Mouse (Mus musculus) liver, embryonic 14.5 days (tissue): ENCODE data around the gene Sumf1.

ENCODE experiments used
- CTCF ChIP-seq: IDR thresholded peaks from 2 replicates; pipeline ENCODE4 v1.5.1; 2016; ENCODE audit warnings: antibody characterized with exemption, low read depth, control low read depth
- EP300 ChIP-seq: IDR thresholded peaks from 2 replicates; pipeline ENCODE4 v1.6.1; 2016; ENCODE audit warnings: antibody characterized with exemption, low read depth

DNA sequence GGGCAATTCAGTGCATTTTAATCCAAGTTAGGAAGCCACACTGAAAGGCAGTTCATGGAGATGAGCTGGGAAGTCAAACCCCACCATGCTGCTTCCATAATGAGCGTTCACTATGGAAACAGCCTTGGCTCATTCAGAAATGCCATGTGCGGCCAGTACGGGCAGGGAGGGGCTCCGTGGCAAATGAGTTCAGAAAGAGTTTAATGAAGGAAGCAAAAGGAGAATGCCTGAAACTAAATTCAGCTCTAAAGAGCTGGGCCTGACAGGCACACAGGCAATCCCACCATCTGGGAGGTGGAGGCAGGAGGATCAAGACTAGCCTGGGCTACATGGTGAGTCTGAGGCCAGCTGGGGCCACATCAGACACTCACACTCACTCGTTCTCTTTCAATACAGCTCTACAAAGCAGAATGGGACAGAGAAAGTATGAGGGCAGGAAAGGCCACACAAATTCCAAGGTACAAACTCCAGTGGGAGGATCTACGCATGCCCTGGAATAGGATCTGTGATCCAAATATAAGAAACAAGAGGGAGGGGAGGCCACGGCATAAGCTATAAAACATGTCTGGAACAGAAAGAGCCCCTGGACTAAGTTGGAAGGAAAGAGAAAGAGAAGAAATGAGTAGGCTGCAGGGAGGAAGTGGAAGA, 39.3 kb downstream of the Sumf1 start:
- TF ChIP-seq EP300 (no peak), CTCF (no peak)
